Mouse (Mus musculus) stomach, postnatal 0 days (tissue): ENCODE data around the gene Tshz2. TPM values are rescaled to one million over a fixed set of nuclear protein-coding genes. Genes with fewer than 3 reads are reported as not detected.

Experiments used
- ATAC-seq: fragments of 200-750 bp; cut with Nextera tagmentation; 2 replicates; pipeline ENCODE4 v1.8.0; 2017; ENCODE audit not compliant: low FRiP score, low TSS enrichment
- DNase-seq: peaks from one replicate; pipeline ENCODE4 v3.0.0-alpha.2; 2016; ENCODE audit warnings: low spot score
- H3K27ac ChIP-seq: fragments of 300-500 bp; sonication (generic); replicated peaks from 2 replicates; pipeline ENCODE4 v1.5.1; 2014; ENCODE audit warnings: mild to moderate bottlenecking, control low read depth
- H3K27me3 ChIP-seq: fragments of 300-500 bp; sonication (generic); 2 replicates; pipeline ENCODE4 v1.6.1; 2014; ENCODE audit warnings: low read length; ENCODE audit not compliant: control insufficient read depth, insufficient read depth
- H3K36me3 ChIP-seq: fragments of 300-500 bp; sonication (generic); 2 replicates; pipeline ENCODE4 v1.6.1; 2014; ENCODE audit warnings: low read length, mixed read lengths; ENCODE audit not compliant: control insufficient read depth, insufficient read depth
- H3K4me1 ChIP-seq: fragments of 300-500 bp; sonication (generic); replicated peaks from 2 replicates; pipeline ENCODE4 v1.6.1; 2014; ENCODE audit warnings: antibody characterized with exemption; ENCODE audit not compliant: control insufficient read depth, insufficient read depth
- H3K4me2 ChIP-seq: fragments of 300-500 bp; sonication (generic); replicated peaks from 2 replicates; pipeline ENCODE4 v1.6.1; 2014; ENCODE audit warnings: low read depth, mild to moderate bottlenecking, control low read depth, moderate library complexity
- H3K4me3 ChIP-seq: fragments of 300-500 bp; sonication (generic); 2 replicates; pipeline ENCODE4 v1.5.1; 2014; ENCODE audit warnings: low read depth, low read length, control low read depth
- H3K9ac ChIP-seq: fragments of 300-500 bp; sonication (generic); 2 replicates; pipeline ENCODE4 v1.6.1; 2014; ENCODE audit warnings: mild to moderate bottlenecking, low read length, control low read depth, mixed read lengths
- H3K9me3 ChIP-seq: fragments of 300-500 bp; sonication (generic); 2 replicates; pipeline ENCODE4 v1.6.1; 2016; ENCODE audit warnings: low read length; ENCODE audit not compliant: control insufficient read depth
- CTCF ChIP-seq: IDR thresholded peaks from 2 replicates; pipeline ENCODE4 v1.5.1; 2016; ENCODE audit warnings: antibody characterized with exemption, low read depth, mild to moderate bottlenecking, moderate library complexity
- EP300 ChIP-seq: optimal IDR thresholded peaks from 2 replicates; pipeline ENCODE3; 2016; ENCODE audit warnings: antibody characterized with exemption
- WGBS: fragments of 180-500 bp; shearing (Covaris S2); extraction: QIAGEN DNeasy Blood & Tissue Kit; methylation state at CpG from one replicate; pipeline ENCODE4 v1.1.7; 2014; 5-methylcytosine and 5-hydroxymethylcytosine counted together
- polyA plus RNA-seq: library from polyadenylated mRNA; unstranded; fragments of >200 nt; fragmentation: Nextera tagmentation; extraction: Ambion mirVana; gene quantifications from 2 replicates; pipeline ENCODE4 v1.2.1, GENCODE M21; 2015

Tshz2 gene
- polyA plus RNA-seq, 1 experiment from 2014 or later: 6.7 TPM

- TF ChIP-seq EP300 (no peak), CTCF (no peak)
- ATAC-seq (no peak), DNase-seq (no peak)
- no peak overlapping the region for H3K9ac ChIP-seq
- H3K27ac ChIP-seq: no peak overlapping the region
- H3K4me2 ChIP-seq: no peak overlapping the region
- no peaks in the 10 kb centered on the region for H3K36me3 ChIP-seq
- no peaks in the 10 kb centered on the region for H3K4me1 ChIP-seq
- no peaks in the 10 kb centered on the region for H3K9me3 ChIP-seq
- no peaks in the 10 kb centered on the region for H3K27me3 ChIP-seq
- 51% methylated on average over 26 of the region's 26 CpGs for WGBS
- H3K4me3 ChIP-seq: no peak overlapping the region
Measured at GRCm38 (mm10) chr2:169782874-169783680, 150.3 kb downstream of the Tshz2 start.

DNA sequence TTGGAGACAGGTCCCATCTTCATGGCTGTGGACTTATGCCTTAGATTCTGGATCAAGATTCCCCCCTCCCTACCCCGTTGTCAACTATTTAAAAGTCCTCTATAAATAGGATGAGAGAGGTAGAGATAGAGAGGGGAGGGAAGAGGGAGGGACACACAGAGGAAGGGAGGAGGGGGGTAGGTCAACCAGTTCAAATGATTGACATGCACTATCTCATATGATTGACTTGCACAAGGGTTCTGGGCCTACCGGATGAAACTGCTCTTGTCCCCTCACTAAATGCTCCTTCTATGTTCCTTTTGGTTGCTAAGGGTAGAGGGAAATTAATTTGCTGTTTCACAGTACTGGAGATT is 150.8 kb downstream of the Tshz2 start:
- Histone ChIP-seq H3K27ac (no peak overlapping the region), H3K9ac (no peak overlapping the region), H3K27me3 (no peaks in the 10 kb centered on the region), H3K4me3 (no peak overlapping the region), H3K9me3 (no peaks in the 10 kb centered on the region), H3K4me1 (no peaks in the 10 kb centered on the region), H3K4me2 (no peak overlapping the region), H3K36me3 (no peaks in the 10 kb centered on the region)
- DNase-seq (no peak), ATAC-seq (no peak)
- WGBS: 82% methylated on average over 2 of the region's 2 CpGs
- no peak for TF ChIP-seq CTCF
- no peak for TF ChIP-seq EP300

- H3K27ac ChIP-seq: no peak overlapping the region
- H3K9me3 ChIP-seq: no peaks in the 10 kb centered on the region
- no peaks in the 10 kb centered on the region for H3K36me3 ChIP-seq
- H3K4me2 ChIP-seq: no peak overlapping the region
- no peaks in the 10 kb centered on the region for H3K4me1 ChIP-seq
- H3K9ac ChIP-seq: no peak overlapping the region
- 60% methylated on average over 5 of the region's 5 CpGs for WGBS
- TF ChIP-seq EP300 (no peak), CTCF (no peak)
- no peak for DNase-seq
- H3K4me3 ChIP-seq: no peak overlapping the region
- H3K27me3 ChIP-seq: no peaks in the 10 kb centered on the region
- no peak for ATAC-seq
Measured at GRCm38 (mm10) chr2:169787381-169787780, 154.6 kb downstream of the Tshz2 start.

DNA sequence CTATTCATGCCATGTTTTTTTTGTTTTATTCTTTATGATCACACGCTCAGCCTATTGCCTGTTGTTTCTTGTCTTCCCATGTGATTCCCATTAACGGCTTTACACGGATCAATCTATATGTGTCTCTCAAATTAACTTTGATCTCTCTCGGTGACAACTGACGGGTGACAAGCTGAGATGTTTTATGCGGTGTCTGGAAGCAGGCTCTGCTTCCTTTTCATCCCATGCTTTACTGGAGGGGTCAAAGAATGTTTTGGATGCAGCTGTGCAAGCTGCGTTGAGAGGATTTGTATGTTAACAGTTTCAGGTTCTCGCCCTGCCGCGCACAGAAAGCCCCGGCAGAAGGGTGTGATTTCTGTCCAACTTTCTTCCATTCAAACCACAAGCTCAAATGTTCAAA is 155.1 kb downstream of the Tshz2 start:
- no peak for TF ChIP-seq CTCF
- TF ChIP-seq EP300: no peak
- Histone ChIP-seq H3K4me2 (no peak overlapping the region), H3K4me3 (no peak overlapping the region), H3K27ac (no peak overlapping the region), H3K4me1 (no peaks in the 10 kb centered on the region), H3K27me3 (no peaks in the 10 kb centered on the region), H3K9ac (no peak overlapping the region), H3K9me3 (no peaks in the 10 kb centered on the region), H3K36me3 (no peaks in the 10 kb centered on the region)
- WGBS: 41% methylated on average over 11 of the region's 11 CpGs
- no peak for ATAC-seq
- DNase-seq: no peak

GRCm38 (mm10) chr2:169790439-169791131 is 157.8 kb downstream of the Tshz2 start:
- no peaks in the 10 kb centered on the region for H3K36me3 ChIP-seq
- peak overlapping the region; percentile 23; the same call in 1 of the 2 replicates for H3K4me3 ChIP-seq
- 0 out of 2 replicates have a peak overlapping the region, but pooled peaks have one; percentile 20 for H3K27ac ChIP-seq
- peak overlapping the region; percentile 23; the same call in 1 of the 2 replicates for H3K9ac ChIP-seq
- no peaks in the 10 kb centered on the region for H3K4me1 ChIP-seq
- peak; percentile 81 for ATAC-seq
- no peaks in the 10 kb centered on the region for H3K27me3 ChIP-seq
- DNase-seq: peak; percentile 70
- 2% methylated on average over 12 of the region's 12 CpGs for WGBS
- TF ChIP-seq CTCF: no peak
- H3K4me2 ChIP-seq: peak overlapping the region; percentile 43
- no peaks in the 10 kb centered on the region for H3K9me3 ChIP-seq

DNA sequence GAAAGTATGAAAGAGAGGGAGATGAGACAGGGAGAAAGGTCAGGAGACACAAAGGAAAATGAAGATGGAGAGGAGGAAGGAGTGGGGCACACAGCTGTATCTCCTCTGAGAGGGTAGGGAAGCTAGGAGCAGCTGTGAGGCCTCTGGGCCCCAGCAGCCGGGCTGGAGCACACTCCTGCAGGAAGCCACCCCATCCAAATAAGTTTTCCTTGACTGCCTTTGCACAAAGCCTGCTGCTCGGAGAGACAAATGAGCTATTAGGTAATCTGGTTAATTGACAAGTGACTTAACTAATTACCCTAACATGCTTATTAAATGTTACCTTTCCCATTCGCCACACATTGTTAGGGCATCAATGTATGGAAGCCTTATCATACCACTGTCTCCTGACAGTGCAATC is 159.9 kb downstream of the Tshz2 start:
- no peaks in the 10 kb centered on the region for H3K36me3 ChIP-seq
- H3K4me2 ChIP-seq: no peak overlapping the region
- H3K9me3 ChIP-seq: no peaks in the 10 kb centered on the region
- no peak overlapping the region for H3K4me3 ChIP-seq
- TF ChIP-seq EP300 (no peak), CTCF (no peak)
- no peaks in the 10 kb centered on the region for H3K27me3 ChIP-seq
- no peak for DNase-seq
- no peak overlapping the region for H3K27ac ChIP-seq
- no peaks in the 10 kb centered on the region for H3K4me1 ChIP-seq
- no peak overlapping the region for H3K9ac ChIP-seq
- 55% methylated on average over 3 of the region's 3 CpGs for WGBS
- no peak for ATAC-seq
